Mouse (Mus musculus): Measurements from ENCODE around the gene Krt78. TPM values are rescaled to one million over a fixed set of nuclear protein-coding genes. Genes with fewer than 3 reads are reported as not detected.

Gene Krt78
- polyA plus RNA-seq, 1 experiment from 2014 or later = 0.35 TPM

GRCm38 (mm10) chr15:101970536-101970935, 16.4 kb upstream of the Krt78 start:
- Histone ChIP-seq H3K9ac (no peak overlapping the region), H3K9me3 (no peaks in the 10 kb centered on the region), H3K27ac (no peak overlapping the region), H3K27me3 (no peaks in the 10 kb centered on the region), H3K4me1 (peaks cover 13% of the 10 kb centered on the region), H3K4me2 (no peak overlapping the region), H3K36me3 (no peaks in the 10 kb centered on the region), H3K4me3 (no peak overlapping the region)
- ATAC-seq (ENCODE audit: insufficient number of reproducible peaks, insufficient read depth, low FRiP score, low TSS enrichment, low read depth) = 0 out of 2 replicates have a peak, but pooled peaks have one; percentile 8
- WGBS = 11% methylated on average over 3 of the region's 6 CpGs

- WGBS = 75% methylated on average over 8 of the region's 8 CpGs
- H3K9ac ChIP-seq = no peak overlapping the region
- no peak overlapping the region for H3K4me3 ChIP-seq
- no peaks in the 10 kb centered on the region for H3K36me3 ChIP-seq
- ATAC-seq (ENCODE audit: insufficient number of reproducible peaks, insufficient read depth, low FRiP score, low TSS enrichment, low read depth) = no peak
- H3K27me3 ChIP-seq = no peaks in the 10 kb centered on the region
- no peak overlapping the region for H3K27ac ChIP-seq
- no peak overlapping the region for H3K4me2 ChIP-seq
- no peaks in the 10 kb centered on the region for H3K4me1 ChIP-seq
- no peaks in the 10 kb centered on the region for H3K9me3 ChIP-seq
Observed at GRCm38 (mm10) chr15:101966808-101967207, 12.7 kb upstream of the Krt78 start.

- no peak for ATAC-seq (ENCODE audit: insufficient number of reproducible peaks, insufficient read depth, low FRiP score, low TSS enrichment, low read depth)
- H3K36me3 ChIP-seq = no peaks in the 10 kb centered on the region
- H3K9ac ChIP-seq = no peak overlapping the region
- WGBS = 83% methylated on average over 3 of the region's 3 CpGs
- H3K27me3 ChIP-seq = no peaks in the 10 kb centered on the region
- H3K27ac ChIP-seq = no peak overlapping the region
- no peaks in the 10 kb centered on the region for H3K4me1 ChIP-seq
- no peak overlapping the region for H3K4me2 ChIP-seq
- no peaks in the 10 kb centered on the region for H3K9me3 ChIP-seq
- no peak overlapping the region for H3K4me3 ChIP-seq
Observed at GRCm38 (mm10) chr15:101958891-101959290, 4.8 kb upstream of the Krt78 start.

GRCm38 (mm10) chr15:101952733-101953474, 1.2 kb downstream of the Krt78 start:
- no peaks in the 10 kb centered on the region for H3K9me3 ChIP-seq
- H3K4me2 ChIP-seq = no peak overlapping the region
- H3K27ac ChIP-seq = no peak overlapping the region
- H3K27me3 ChIP-seq = no peaks in the 10 kb centered on the region
- no peak for ATAC-seq (ENCODE audit: insufficient number of reproducible peaks, insufficient read depth, low FRiP score, low TSS enrichment, low read depth)
- WGBS = 85% methylated on average over 7 of the region's 7 CpGs
- no peaks in the 10 kb centered on the region for H3K4me1 ChIP-seq
- no peak overlapping the region for H3K4me3 ChIP-seq
- no peaks in the 10 kb centered on the region for H3K36me3 ChIP-seq
- no peak overlapping the region for H3K9ac ChIP-seq

GRCm38 (mm10) chr15:101945430-101945829, 8.7 kb downstream of the Krt78 start:
- ATAC-seq (ENCODE audit: insufficient number of reproducible peaks, insufficient read depth, low FRiP score, low TSS enrichment, low read depth) = peak; percentile 43; the same call in 1 of the 2 replicates

GRCm38 (mm10) chr15:101941948-101942347, 12.1 kb downstream of the Krt78 start:
- Histone ChIP-seq H3K4me2 (no peak overlapping the region), H3K36me3 (no peaks in the 10 kb centered on the region), H3K9me3 (no peaks in the 10 kb centered on the region), H3K4me3 (no peak overlapping the region), H3K4me1 (peaks cover 22% of the 10 kb centered on the region), H3K27ac (no peak overlapping the region), H3K27me3 (no peaks in the 10 kb centered on the region), H3K9ac (no peak overlapping the region)
- no peak for ATAC-seq (ENCODE audit: insufficient number of reproducible peaks, insufficient read depth, low FRiP score, low TSS enrichment, low read depth)
- whole genome bisulfite sequencing = 54% methylated on average over 8 of the region's 8 CpGs

More at GRCm38 (mm10) chr15:101945430-101945829, 8.7 kb downstream of the Krt78 start:
- Histone ChIP-seq H3K4me3 (no peak overlapping the region), H3K9me3 (no peaks in the 10 kb centered on the region), H3K36me3 (no peaks in the 10 kb centered on the region), H3K4me1 (peaks cover 22% of the 10 kb centered on the region), H3K4me2 (no peak overlapping the region), H3K27me3 (no peaks in the 10 kb centered on the region), H3K9ac (no peak overlapping the region), H3K27ac (no peak overlapping the region)
- WGBS = 85% methylated on average over 1 of the region's 1 CpGs

- peaks cover 18% of the 10 kb centered on the region for H3K4me1 ChIP-seq
- H3K9ac ChIP-seq = no peak within 1 kb of the TSS
- no peaks in the 10 kb centered on the region for H3K36me3 ChIP-seq
- 58% methylated on average over 6 of the region's 6 CpGs for WGBS
- no peak within 1 kb of the TSS for H3K4me3 ChIP-seq
- H3K4me2 ChIP-seq = no peak within 1 kb of the TSS
- H3K27me3 ChIP-seq = 0 out of 2 replicates have a peak, but pooled peaks cover 7% of the 10 kb centered on the region
- no peak within 1 kb of the TSS for H3K27ac ChIP-seq
- no peaks in the 10 kb centered on the region for H3K9me3 ChIP-seq
- peak; percentile 11; the same call in 1 of the 2 replicates for ATAC-seq (ENCODE audit: insufficient number of reproducible peaks, insufficient read depth, low FRiP score, low TSS enrichment, low read depth)
Observed at GRCm38 (mm10) chr15:101940274-101940829, 13.7 kb downstream of the Krt78 start, which contains the start of gene Krt79. TSS of gene Krt79 (minus strand) at chr15:101940324.

GRCm38 (mm10) chr15:101938600-101939308, 15.3 kb downstream of the Krt78 start:
- H3K4me2 ChIP-seq = no peak overlapping the region
- H3K9ac ChIP-seq = no peak overlapping the region
- no peaks in the 10 kb centered on the region for H3K9me3 ChIP-seq
- ATAC-seq (ENCODE audit: insufficient number of reproducible peaks, insufficient read depth, low FRiP score, low TSS enrichment, low read depth) = no peak
- no peak overlapping the region for H3K4me3 ChIP-seq
- H3K27ac ChIP-seq = no peak overlapping the region
- 0 out of 2 replicates have a peak, but pooled peaks cover 8% of the 10 kb centered on the region for H3K27me3 ChIP-seq
- 72% methylated on average over 9 of the region's 9 CpGs for WGBS
- peaks cover 12% of the 10 kb centered on the region for H3K4me1 ChIP-seq
- no peaks in the 10 kb centered on the region for H3K36me3 ChIP-seq

GRCm38 (mm10) chr15:101933024-101933423, 21.1 kb downstream of the Krt78 start:
- WGBS = 50% methylated on average over 6 of the region's 6 CpGs
- no peak for ATAC-seq (ENCODE audit: insufficient number of reproducible peaks, insufficient read depth, low FRiP score, low TSS enrichment, low read depth)
- Histone ChIP-seq H3K9ac (no peak overlapping the region), H3K27me3 (peaks cover 34% of the 10 kb centered on the region), H3K27ac (no peak overlapping the region), H3K4me1 (peaks cover 13% of the 10 kb centered on the region), H3K4me2 (no peak overlapping the region), H3K4me3 (no peak overlapping the region), H3K36me3 (no peaks in the 10 kb centered on the region), H3K9me3 (no peaks in the 10 kb centered on the region)

- H3K27ac ChIP-seq = no peak overlapping the region
- H3K4me1 ChIP-seq = peaks cover 22% of the 10 kb centered on the region
- peaks cover 29% of the 10 kb centered on the region for H3K27me3 ChIP-seq
- no peak for ATAC-seq (ENCODE audit: insufficient number of reproducible peaks, insufficient read depth, low FRiP score, low TSS enrichment, low read depth)
- H3K4me3 ChIP-seq = peak overlapping the region; percentile 26
- H3K9me3 ChIP-seq = no peaks in the 10 kb centered on the region
- 4% methylated on average over 17 of the region's 17 CpGs for WGBS
- H3K36me3 ChIP-seq = no peaks in the 10 kb centered on the region
- peak overlapping the region; percentile 57 for H3K4me2 ChIP-seq
- no peak overlapping the region for H3K9ac ChIP-seq
Observed at GRCm38 (mm10) chr15:101929666-101930065, 24.4 kb downstream of the Krt78 start.

- peaks cover 22% of the 10 kb centered on the region for H3K4me1 ChIP-seq
- no peaks in the 10 kb centered on the region for H3K36me3 ChIP-seq
- no peak for ATAC-seq (ENCODE audit: insufficient number of reproducible peaks, insufficient read depth, low FRiP score, low TSS enrichment, low read depth)
- peak overlapping the region; percentile 57; the same call in 1 of the 2 replicates for H3K4me2 ChIP-seq
- no peak overlapping the region for H3K27ac ChIP-seq
- H3K9me3 ChIP-seq = no peaks in the 10 kb centered on the region
- H3K27me3 ChIP-seq = peaks cover 29% of the 10 kb centered on the region
- no peak overlapping the region for H3K4me3 ChIP-seq
- 20% methylated on average over 9 of the region's 9 CpGs for WGBS
- no peak overlapping the region for H3K9ac ChIP-seq
Observed at GRCm38 (mm10) chr15:101929087-101929486, 25.0 kb downstream of the Krt78 start.
